In genomic region chr11:119363534-119364145, GRCm38 (mm10) we compare ENCODE assay signal across 9 mouse cellular contexts. TPM values are rescaled to one million over a fixed set of nuclear protein-coding genes. Genes with fewer than 3 reads are reported as not detected.
A peak's percentile ranks its signal among the peaks of the same experiment; 100 is the strongest.
DNase-seq lines count a peak whose midpoint lies in the region; ATAC-seq lines count a peak whose summit lies in the region.
"Had no signal": no experiment of that assay in that cellular context is flagged by ENCODE, and none has a peak within 500 bp of the region (broad histone marks: within the 10 kb centered on the region; RNA-seq: fewer than 3 reads in every experiment).

No protein-coding gene starts in this region.

- H3K4me1 ChIP-seq in forebrain, embryonic 16.5 days (replicated peaks; ENCODE audit: control insufficient read depth, insufficient read depth, low read length): peaks cover 7% of the 10 kb centered on the region
- H3K4me1 ChIP-seq in hindbrain, embryonic 11.5 days (replicated peaks; ENCODE audit: control insufficient read depth, insufficient read depth, low read length): peaks cover 9% of the 10 kb centered on the region
- H3K4me1 ChIP-seq in lung, embryonic 16.5 days (replicated peaks; ENCODE audit: control insufficient read depth, insufficient read depth, low read length): no peaks in the 10 kb centered on the region

- H3K36me3 ChIP-seq in forebrain, embryonic 16.5 days (ENCODE audit: control insufficient read depth, insufficient read depth): no peaks in the 10 kb centered on the region
- no peaks in the 10 kb centered on the region for H3K36me3 ChIP-seq in hindbrain, embryonic 11.5 days (ENCODE audit: control insufficient read depth, insufficient read depth, low read length)
- 0 out of 2 replicates have a peak, but pooled peaks cover 3% of the 10 kb centered on the region for H3K36me3 ChIP-seq in lung, embryonic 16.5 days (ENCODE audit: control insufficient read depth, insufficient read depth, low read length)

- peak; percentile 90 for ATAC-seq in forebrain, embryonic 16.5 days
- peak; percentile 65 for ATAC-seq in hindbrain, embryonic 11.5 days (ENCODE audit: low FRiP score)
- peak; percentile 87 for ATAC-seq in lung, embryonic 16.5 days (ENCODE audit: low read depth)

- H3K4me2 ChIP-seq in forebrain, embryonic 16.5 days (ENCODE audit: low read length): peak overlapping the region; percentile 44
- 0 out of 2 replicates have a peak overlapping the region, but pooled peaks have one; percentile 14 for H3K4me2 ChIP-seq in hindbrain, embryonic 11.5 days (replicated peaks; ENCODE audit: low read depth, low read length)
- H3K4me2 ChIP-seq in lung, embryonic 16.5 days (ENCODE audit: low read depth, low read length): peak overlapping the region; percentile 19; the same call in 1 of the 2 replicates

- peak overlapping the region; percentile 43 for H3K9ac ChIP-seq in forebrain, embryonic 16.5 days (replicated peaks; ENCODE audit: low read depth, low read length)
- 0 out of 2 replicates have a peak overlapping the region, but pooled peaks have one; percentile 27 for H3K9ac ChIP-seq in hindbrain, embryonic 11.5 days (ENCODE audit: low read depth, low read length)
- 0 out of 2 replicates have a peak overlapping the region, but pooled peaks have one; percentile 20 for H3K9ac ChIP-seq in lung, embryonic 16.5 days (ENCODE audit: low read length)

- peak; percentile 84 for DNase-seq in MN1 (ENCODE audit: low spot score)
- DNase-seq in cerebellum, adult 11-12 months: peak; percentile 60
- DNase-seq in hindbrain, embryonic 11.5 days (ENCODE audit: low spot score): peak; percentile 85
- DNase-seq in layer of hippocampus, adult 9-10 months (ENCODE audit: low spot score): peak; percentile 46
- DNase-seq in retina, adult 2 months (ENCODE audit: low read depth, low spot score): peak; percentile 53
- peak; percentile 86 for DNase-seq in thymus, postnatal 4 days

- no peaks in the 10 kb centered on the region for H3K27me3 ChIP-seq in forebrain, embryonic 16.5 days (replicated peaks; ENCODE audit: control insufficient read depth, insufficient read depth, low read length)
- no peaks in the 10 kb centered on the region for H3K27me3 ChIP-seq in hindbrain, embryonic 11.5 days (ENCODE audit: control insufficient read depth, insufficient read depth, low read length)
- H3K27me3 ChIP-seq in lung, embryonic 16.5 days (ENCODE audit: control insufficient read depth, insufficient read depth, low read depth, low read length): no peaks in the 10 kb centered on the region

- H3K4me3 ChIP-seq in forebrain, embryonic 16.5 days (replicated peaks; ENCODE audit: low read length): peak overlapping the region; percentile 21; the same call in 1 of the 2 replicates
- no peak overlapping the region for H3K4me3 ChIP-seq in hindbrain, embryonic 11.5 days (ENCODE audit: low read depth, low read length)
- no peak overlapping the region for H3K4me3 ChIP-seq in lung, embryonic 16.5 days (ENCODE audit: low read length)
- H3K4me3 ChIP-seq: myocyte had no signal

- WGBS in forebrain, embryonic 16.5 days: 24% methylated on average over 11 of the region's 11 CpGs
- WGBS in hindbrain, embryonic 11.5 days: 28% methylated on average over 11 of the region's 11 CpGs
- 34% methylated on average over 11 of the region's 11 CpGs for WGBS in lung, embryonic 16.5 days

- H3K27ac ChIP-seq in forebrain, embryonic 16.5 days (ENCODE audit: low read length): no peak overlapping the region
- no peak overlapping the region for H3K27ac ChIP-seq in hindbrain, embryonic 11.5 days (ENCODE audit: low read depth, low read length)
- H3K27ac ChIP-seq in lung, embryonic 16.5 days (ENCODE audit: low read length): no peak overlapping the region

- no peaks in the 10 kb centered on the region for H3K9me3 ChIP-seq in forebrain, embryonic 16.5 days (ENCODE audit: control insufficient read depth, low read length)
- H3K9me3 ChIP-seq in hindbrain, embryonic 11.5 days (ENCODE audit: control insufficient read depth, low read length): no peaks in the 10 kb centered on the region
- no peaks in the 10 kb centered on the region for H3K9me3 ChIP-seq in lung, embryonic 16.5 days (ENCODE audit: control insufficient read depth, low read length)

RNA-seq across cellular contexts. Expression of gene Slc26a11, which starts 8.3 kb away (rescaled TPM):
- polyA plus RNA-seq in forebrain, embryonic 16.5 days (2015; fragmentation: Nextera tagmentation; extraction: Ambion mirVana): 3.3 and 3.7 TPM in 2 replicates
- 3.3 and 3.8 TPM in 2 replicates for polyA plus RNA-seq in hindbrain, embryonic 11.5 days (2014; fragmentation: Nextera tagmentation; extraction: Ambion mirVana)
- polyA plus RNA-seq in lung, embryonic 16.5 days (2015; fragmentation: Nextera tagmentation; extraction: Ambion mirVana): 12.4 and 12.6 TPM in 2 replicates

RNA-seq across cellular contexts. Expression of gene Sgsh, which starts 8.3 kb away (rescaled TPM):
- 3.7 and 4.0 TPM in 2 replicates for polyA plus RNA-seq in forebrain, embryonic 16.5 days (2015; fragmentation: Nextera tagmentation; extraction: Ambion mirVana)
- 4.4 and 6.0 TPM in 2 replicates for polyA plus RNA-seq in hindbrain, embryonic 11.5 days (2014; fragmentation: Nextera tagmentation; extraction: Ambion mirVana)
- 6.7 and 8.4 TPM in 2 replicates for polyA plus RNA-seq in lung, embryonic 16.5 days (2015; fragmentation: Nextera tagmentation; extraction: Ambion mirVana)

RNA-seq across cellular contexts. Expression of gene Rnf213, which starts 29.3 kb away (rescaled TPM):
- 1.3 TPM in 2 replicates for polyA plus RNA-seq in forebrain, embryonic 16.5 days (2015; fragmentation: Nextera tagmentation; extraction: Ambion mirVana)
- 2.0 and 2.1 TPM in 2 replicates for polyA plus RNA-seq in hindbrain, embryonic 11.5 days (2014; fragmentation: Nextera tagmentation; extraction: Ambion mirVana)
- polyA plus RNA-seq in lung, embryonic 16.5 days (2015; fragmentation: Nextera tagmentation; extraction: Ambion mirVana): 6.8 and 7.5 TPM in 2 replicates

RNA-seq across cellular contexts. Expression of gene Card14, which starts 56.1 kb away (rescaled TPM):
- 0.13 and 0.40 TPM in 2 replicates for polyA plus RNA-seq in forebrain, embryonic 16.5 days (2015; fragmentation: Nextera tagmentation; extraction: Ambion mirVana)
- not detected in 2 replicates for polyA plus RNA-seq in hindbrain, embryonic 11.5 days (2014; fragmentation: Nextera tagmentation; extraction: Ambion mirVana)
- polyA plus RNA-seq in lung, embryonic 16.5 days (2015; fragmentation: Nextera tagmentation; extraction: Ambion mirVana): 0.05 TPM in 1 of 2 replicates, not detected in the other
